Mouse (Mus musculus) frontal cortex, postnatal 25 days (tissue): ENCODE measurements around the gene Ostn.

Experiments used
- DNase-seq, 2 experiments: peaks; one replicate each; pipeline ENCODE4 v3.0.0; 2022; ENCODE audit warnings: low spot score in 2 of 2

Ostn gene

GRCm38 (mm10) chr16:27387634-27388611 lies 80.6 kb downstream of the Ostn start:
- no peak for DNase-seq

GRCm38 (mm10) chr16:27388761-27389451 lies 81.6 kb downstream of the Ostn start, which contains the start of gene Ccdc50:
Gene Ccdc50, plus strand, starts transcription at chr16:27388869.
- DNase-seq, result peak; percentile 59 to 62

GRCm38 (mm10) chr16:27389534-27390282 lies 82.4 kb downstream of the Ostn start:
- no peak for DNase-seq

- DNase-seq, result no peak
These were observed 83.0 kb downstream of the Ostn start for GRCm38 (mm10) chr16:27390306-27390705.

- no peak for DNase-seq
These were observed 84.6 kb downstream of the Ostn start for GRCm38 (mm10) chr16:27391845-27392244.

- DNase-seq, result no peak
These were observed 88.2 kb downstream of the Ostn start for GRCm38 (mm10) chr16:27395251-27396037.

- no peak for DNase-seq
These were observed 89.7 kb downstream of the Ostn start for GRCm38 (mm10) chr16:27396951-27397350.

GRCm38 (mm10) chr16:27399026-27399718 lies 91.9 kb downstream of the Ostn start:
- no peak for DNase-seq

GRCm38 (mm10) chr16:27399719-27400253 lies 92.5 kb downstream of the Ostn start:
- DNase-seq, result no peak
